Mouse (Mus musculus) retina, postnatal 1 day (tissue): ENCODE results near the gene Fam160a1.

Experiments used
- DNase-seq: peaks from one replicate; pipeline ENCODE4 v3.0.0-alpha.2; 2012

The Fam160a1 gene

DNA sequence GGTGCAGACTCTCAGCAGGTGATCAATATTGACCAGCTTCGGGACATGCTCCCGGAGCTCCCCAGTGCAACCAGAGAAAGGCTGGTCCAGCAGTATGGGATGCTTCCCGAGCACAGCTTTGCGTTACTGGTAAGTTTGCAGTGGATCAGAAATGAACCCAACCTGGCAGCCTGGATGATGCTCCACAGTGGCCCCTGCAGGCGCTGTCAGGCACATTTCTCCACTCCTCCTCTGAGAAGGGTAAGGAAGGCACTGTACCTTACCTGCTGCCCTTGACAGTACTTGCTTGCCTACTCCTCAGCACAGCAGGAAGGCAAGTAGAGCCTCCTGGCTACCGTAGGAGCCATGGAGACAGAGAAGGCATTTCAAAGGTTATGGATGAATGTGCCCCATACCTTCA lies 198.2 kb downstream of the Fam160a1 start:
- DNase-seq: no peak

DNA sequence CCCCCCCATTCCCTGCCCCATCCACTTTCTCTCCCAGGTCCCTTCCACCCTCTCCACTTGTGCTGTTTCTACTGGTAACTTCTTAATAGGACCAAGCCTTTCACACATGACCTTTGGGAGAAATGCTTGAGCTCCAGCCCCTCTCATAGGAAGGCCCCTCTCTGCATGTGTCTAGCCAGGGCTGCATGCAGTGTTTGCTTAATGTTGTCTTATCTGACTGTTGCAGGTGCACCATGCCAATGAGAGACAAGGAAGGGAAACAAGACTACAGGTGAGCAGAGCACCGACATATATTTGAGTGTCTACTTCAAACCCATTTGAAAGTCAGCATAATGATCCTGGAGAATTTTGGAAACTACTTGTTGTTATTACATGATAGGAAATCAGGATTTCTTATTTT lies 200.7 kb downstream of the Fam160a1 start:
- DNase-seq: no peak
